Mouse (Mus musculus) mouse embryonic stem cell (cell line): ENCODE data around the gene Tcf7l2.

ENCODE experiments used
- in situ Hi-C, 2 experiments: fragments of 300-500 bp; cut with MboI; formaldehyde crosslinking; loops; 1 replicate in 1 of 2; 3 replicates in 1 of 2; pipeline ENCODE4 v1.14.3; 2019 to 2020; ENCODE audit warnings: low sequenced_read_pairs in 2 of 2, low pct_unique_long_range_greater_than_20kb in 1 of 2, mixed read lengths in 1 of 2; ENCODE audit not compliant: unreplicated experiment in 1 of 2

Gene Tcf7l2

GRCm38 (mm10) chr19:55781087-55781486, 39.5 kb downstream of the Tcf7l2 start:
- in situ Hi-C loops: no loop called here

GRCm38 (mm10) chr19:55781681-55782080, 40.1 kb downstream of the Tcf7l2 start:
- in situ Hi-C loops: no loop called here

GRCm38 (mm10) chr19:55784796-55785418, 43.3 kb downstream of the Tcf7l2 start:
- in situ Hi-C loops: no loop called here

- in situ Hi-C loops: no loop called here
Measured at GRCm38 (mm10) chr19:55787420-55787819, 45.8 kb downstream of the Tcf7l2 start.

DNA sequence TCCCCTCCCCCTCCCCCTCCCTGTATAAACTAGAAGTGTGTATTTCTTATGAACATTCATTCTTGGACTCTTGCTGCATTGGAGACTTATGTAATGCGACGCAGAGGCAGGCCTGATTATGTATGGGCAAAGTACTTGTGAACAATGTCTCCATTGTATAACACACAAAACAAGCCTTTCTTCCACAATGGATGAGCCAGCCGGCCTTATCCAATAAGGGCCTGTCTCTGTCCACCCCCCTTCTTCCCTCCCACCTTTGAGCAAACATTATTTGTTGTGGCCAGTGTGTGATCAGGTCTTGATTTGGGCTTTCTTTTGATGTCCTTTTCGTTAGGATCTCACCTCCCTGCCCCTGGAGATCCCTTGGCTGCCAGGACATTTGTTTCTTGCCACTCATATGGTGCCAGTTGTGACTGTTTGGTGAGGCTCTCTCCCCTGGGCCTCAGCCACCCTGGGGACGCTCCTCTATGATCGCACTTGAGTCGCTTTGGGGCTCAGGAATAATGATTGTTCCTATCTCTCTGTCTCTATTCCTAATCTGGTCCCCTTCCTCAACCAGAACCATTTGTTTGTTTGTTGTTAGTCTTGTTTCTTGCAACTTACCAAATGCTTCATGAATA, 46.8 kb downstream of the Tcf7l2 start:
- in situ Hi-C loops: no loop called here

- in situ Hi-C loops: no loop called here
Measured at GRCm38 (mm10) chr19:55788905-55789295, 47.3 kb downstream of the Tcf7l2 start.

DNA sequence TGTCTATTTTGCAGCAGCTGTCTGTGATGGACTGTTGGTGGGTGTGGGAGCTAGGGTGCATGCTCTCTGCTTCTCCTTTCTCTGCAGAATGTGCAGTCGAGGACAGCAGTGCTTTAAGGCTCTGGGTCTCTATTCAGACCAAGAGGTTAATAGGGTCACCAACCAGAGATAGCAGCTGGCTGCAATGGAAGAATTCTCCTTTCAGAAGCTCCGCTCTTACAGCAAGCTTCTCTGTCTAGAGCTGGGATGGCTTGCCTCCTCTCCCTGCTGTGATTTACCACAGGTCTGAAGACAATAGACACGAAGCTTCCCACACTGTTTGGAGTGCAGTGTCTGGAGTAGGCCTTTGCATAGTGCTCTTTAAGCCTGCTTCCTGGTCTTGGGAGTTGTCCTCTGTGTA, 48.2 kb downstream of the Tcf7l2 start:
- in situ Hi-C loops: no loop called here

DNA sequence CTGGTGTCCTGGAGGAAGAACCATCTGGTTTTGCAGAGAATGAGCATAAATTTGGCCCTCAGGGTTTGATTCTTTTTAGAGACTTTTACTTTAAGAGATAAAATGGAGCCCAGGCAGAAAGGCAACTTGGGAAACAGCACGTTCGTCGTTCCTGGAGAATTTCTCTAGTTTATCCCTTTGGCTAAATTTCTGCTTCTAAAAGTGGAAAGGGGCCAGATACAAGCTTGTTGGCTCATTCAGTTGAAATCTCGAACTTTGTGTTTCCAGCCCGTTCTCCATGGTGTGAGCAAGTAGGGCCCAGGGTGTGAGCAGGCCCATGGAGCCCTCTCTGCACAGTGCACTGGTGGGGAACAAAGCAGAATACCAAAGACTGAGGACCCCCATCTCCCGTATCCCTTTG, 49.7 kb downstream of the Tcf7l2 start:
- in situ Hi-C loops: no loop called here

DNA sequence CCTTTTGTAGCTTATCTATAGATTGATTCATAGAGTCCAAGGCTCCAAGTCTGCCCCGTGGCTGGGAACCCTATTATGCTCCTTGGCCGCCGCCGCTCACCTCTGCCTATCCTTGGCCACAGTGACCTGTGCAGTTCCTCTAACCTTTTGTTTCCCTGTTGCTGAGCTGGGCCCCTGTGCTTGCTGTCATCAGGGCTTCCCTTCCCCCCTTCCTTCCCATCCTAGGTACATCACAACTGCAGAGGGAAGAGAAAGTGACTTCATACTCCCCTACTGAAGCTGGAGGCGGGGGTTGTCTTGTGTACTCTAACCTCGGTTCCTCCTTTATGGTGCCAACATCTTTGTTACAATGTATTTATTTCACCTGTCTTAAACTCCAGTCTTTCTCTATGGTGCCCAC, 50.3 kb downstream of the Tcf7l2 start:
- in situ Hi-C loops: no loop called here

DNA sequence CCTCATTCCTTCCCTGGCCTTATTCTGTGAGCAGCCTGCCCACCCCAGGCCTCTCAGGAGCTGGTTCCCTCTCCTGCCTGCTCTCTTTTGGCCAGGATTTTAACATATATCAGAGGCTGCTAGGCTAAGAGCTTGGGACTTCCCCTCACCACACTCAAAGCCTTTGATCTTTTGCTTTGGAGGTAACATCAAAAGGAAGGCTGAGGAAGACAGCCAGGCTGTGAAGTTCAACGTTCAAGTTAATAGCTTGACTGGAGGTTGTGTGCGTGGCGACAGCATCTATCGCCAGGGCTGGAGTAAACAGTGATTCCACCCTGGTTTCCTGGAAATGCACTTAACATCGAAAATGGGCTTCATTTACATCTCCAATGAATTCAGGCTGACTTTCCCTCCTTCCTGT, 51.0 kb downstream of the Tcf7l2 start:
- in situ Hi-C loops: no loop called here

DNA sequence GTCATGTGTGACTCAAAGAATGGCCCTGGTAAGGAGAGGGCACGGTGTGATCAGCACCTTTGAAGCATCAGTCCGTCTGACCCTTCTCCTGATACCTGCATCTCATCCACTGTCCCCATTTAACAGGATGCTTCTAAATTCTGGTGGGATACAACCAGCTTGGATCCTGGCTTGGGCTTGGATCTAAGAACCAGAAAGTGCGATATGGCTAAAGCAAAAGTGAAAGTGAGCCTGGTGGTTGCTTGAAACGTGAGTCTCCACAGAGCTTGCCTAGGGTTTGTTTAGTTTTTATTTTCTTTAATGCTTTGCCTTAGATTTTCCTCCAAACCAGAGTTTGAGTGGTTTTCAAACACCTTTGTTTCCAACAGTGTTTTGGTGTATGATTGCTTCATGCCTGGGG, 51.4 kb downstream of the Tcf7l2 start:
- in situ Hi-C loops: no loop called here

- in situ Hi-C loops: no loop called here
Measured at GRCm38 (mm10) chr19:55794194-55794945, 52.8 kb downstream of the Tcf7l2 start.

GRCm38 (mm10) chr19:55794946-55795340, 53.3 kb downstream of the Tcf7l2 start:
- in situ Hi-C loops: no loop called here

- in situ Hi-C loops: no loop called here
Measured at GRCm38 (mm10) chr19:55795349-55795748, 53.7 kb downstream of the Tcf7l2 start.

DNA sequence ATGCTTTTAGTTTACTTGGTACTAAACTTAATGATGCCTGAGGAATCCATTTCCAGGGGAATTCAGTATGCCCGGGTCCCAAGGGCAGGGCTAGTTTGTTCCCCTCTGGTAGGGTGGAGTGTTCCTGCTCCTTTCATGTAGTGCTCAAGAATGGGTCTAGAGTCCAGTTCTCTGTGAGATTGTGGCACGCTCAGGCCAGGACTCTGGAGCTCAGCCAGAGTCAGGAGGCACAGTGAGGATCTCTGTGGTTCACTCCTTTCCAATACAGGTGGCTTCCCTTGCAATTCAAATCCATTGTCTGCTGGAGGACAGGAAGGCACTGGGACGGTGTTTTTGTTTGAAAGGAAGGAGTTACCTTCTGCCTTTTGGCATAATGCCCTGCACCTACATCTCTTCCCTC, 56.2 kb downstream of the Tcf7l2 start:
- in situ Hi-C loops: no loop called here

DNA sequence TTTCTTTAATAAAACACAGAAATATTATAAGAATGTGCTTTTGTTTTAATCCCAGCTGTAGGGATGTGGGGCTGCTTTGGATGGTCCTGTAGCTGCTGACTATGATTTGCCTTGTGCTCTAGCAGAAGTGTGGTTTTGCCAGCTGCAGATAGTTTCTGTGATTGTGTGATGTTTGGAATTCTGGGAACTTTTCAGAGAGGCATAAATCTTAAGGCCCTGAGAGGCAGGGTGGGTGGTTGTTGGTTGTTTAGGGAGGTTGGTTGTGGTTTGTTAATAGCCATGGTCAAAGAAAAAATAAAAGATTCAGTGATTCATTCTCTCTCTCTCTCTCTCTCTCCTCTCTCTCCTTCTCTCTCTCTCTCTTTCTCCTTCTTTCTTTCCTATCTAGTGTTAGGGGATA, 57.8 kb downstream of the Tcf7l2 start:
- in situ Hi-C loops: no loop called here

- in situ Hi-C loops: no loop called here
Measured at GRCm38 (mm10) chr19:55800059-55800458, 58.4 kb downstream of the Tcf7l2 start.

GRCm38 (mm10) chr19:55803121-55803520, 61.5 kb downstream of the Tcf7l2 start:
- in situ Hi-C loops: no loop called here

DNA sequence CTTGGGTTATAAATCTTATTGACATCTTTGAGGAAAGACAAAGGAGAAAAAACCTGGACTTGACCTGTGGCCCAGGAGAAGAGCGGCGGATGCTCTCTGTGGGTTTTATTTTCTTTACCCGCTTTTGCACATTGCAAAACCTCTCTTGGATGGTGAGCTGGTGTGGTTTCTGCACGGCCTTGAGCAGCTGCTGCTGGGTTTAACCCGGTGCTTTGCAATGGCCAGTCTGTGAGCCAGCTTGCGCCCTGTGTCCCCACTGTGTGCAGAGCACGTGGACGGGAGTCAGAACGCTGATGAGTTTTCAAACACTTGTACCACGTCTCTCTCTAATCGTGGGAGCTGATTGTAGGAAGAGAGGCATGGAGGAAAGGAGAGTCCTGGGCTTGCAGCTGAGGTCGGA, 62.2 kb downstream of the Tcf7l2 start:
- in situ Hi-C loops: no loop called here

DNA sequence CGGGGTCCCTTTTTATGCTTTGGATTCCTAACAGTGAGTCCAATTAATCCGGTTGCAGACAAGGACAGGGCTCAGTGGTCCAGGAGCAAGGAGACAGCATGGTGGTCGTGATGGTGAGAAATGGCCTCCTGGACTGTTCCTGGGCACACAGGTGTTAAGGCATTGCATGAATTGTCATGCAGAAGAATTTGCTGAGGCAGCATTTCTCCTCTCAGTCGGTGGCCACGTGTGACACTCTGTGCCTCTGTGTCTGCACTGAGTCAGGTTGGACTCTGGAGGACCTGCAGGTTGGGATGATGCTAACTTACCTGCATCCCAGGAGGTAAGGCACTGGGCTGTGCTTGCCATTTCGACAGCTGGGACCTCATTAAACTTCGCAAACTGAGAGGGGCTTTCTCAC, 63.2 kb downstream of the Tcf7l2 start:
- in situ Hi-C loops: no loop called here
